ENCODE assay signal across 8 mouse cellular contexts in genomic region chr2:28839501-28840221, GRCm38 (mm10). TPM values are rescaled to one million over a fixed set of nuclear protein-coding genes. Genes with fewer than 3 reads are reported as not detected.
A peak's percentile ranks its signal among the peaks of the same experiment; 100 is the strongest.
DNase-seq lines count a peak whose midpoint lies in the region; ATAC-seq lines count a peak whose summit lies in the region.

No protein-coding gene starts in this region.

- under 1% methylated on average over 53 of the region's 53 CpGs for WGBS in midbrain, embryonic 11.5 days

- peak; percentile 8 for DNase-seq in retina, adult 2 months (ENCODE audit: low read depth, low spot score)
- no peak for DNase-seq in retina, postnatal 1 day
- peak; percentile 8 for DNase-seq in gastrocnemius, postnatal 14 days
- peak; percentile 16 for DNase-seq in kidney, postnatal 14 days
- DNase-seq in midbrain, embryonic 11.5 days (ENCODE audit: low spot score, missing footprints), result no peak
- DNase-seq in cerebellum, adult 9-11 months, result no peak
- DNase-seq in right cerebral cortex, postnatal 10 days (ENCODE audit: low spot score in 2 of 2), result no peak

- intact Hi-C loops in gastrocnemius, postnatal 14 days (cut with DNase I; ENCODE audit: low total_unique reads), result no loop called here

- H3K9ac ChIP-seq in midbrain, embryonic 11.5 days (ENCODE audit: low read length), result peak overlapping the region; percentile 82

- H3K9me3 ChIP-seq in midbrain, embryonic 11.5 days (ENCODE audit: control insufficient read depth, low read length), result no peaks in the 10 kb centered on the region

- peak overlapping the region; percentile 39; the same call in 1 of the 2 replicates for H3K27ac ChIP-seq in brown adipose tissue, adult 24 weeks (replicated peaks; ENCODE audit: low read depth, low read length)
- peak overlapping the region; percentile 52 for H3K27ac ChIP-seq in midbrain, embryonic 11.5 days (ENCODE audit: low read depth, low read length)

- H3K36me3 ChIP-seq in midbrain, embryonic 11.5 days (ENCODE audit: control insufficient read depth, insufficient read depth, low read length), result peaks cover 5% of the 10 kb centered on the region

- ATAC-seq in midbrain, embryonic 11.5 days (ENCODE audit: low FRiP score), result peak; percentile 73

- no peaks in the 10 kb centered on the region; the same call in 1 of the 2 replicates for H3K4me1 ChIP-seq in brown adipose tissue, adult 24 weeks (ENCODE audit: control insufficient read depth, insufficient read depth, insufficient read length, low read length)
- peaks cover 18% of the 10 kb centered on the region for H3K4me1 ChIP-seq in midbrain, embryonic 11.5 days (ENCODE audit: control insufficient read depth, insufficient read depth, low read length)

- no peaks in the 10 kb centered on the region for H3K27me3 ChIP-seq in midbrain, embryonic 11.5 days (ENCODE audit: control insufficient read depth, insufficient read depth, low read length)

- H3K4me2 ChIP-seq in midbrain, embryonic 11.5 days, result peak overlapping the region; percentile 81

- H3K4me3 ChIP-seq in brown adipose tissue, adult 24 weeks (ENCODE audit: insufficient read depth, low read depth, low read length), result peak overlapping the region; percentile 83
- H3K4me3 ChIP-seq in midbrain, embryonic 11.5 days (ENCODE audit: low read depth, low read length), result peak overlapping the region; percentile 73

RNA-seq across cellular contexts. Expression of gene Gtf3c4, which starts 0.5 kb away (rescaled TPM):
- 5.3 and 5.9 TPM in 2 replicates for polyA plus RNA-seq in brown adipose tissue, adult 24 weeks (2012; ENCODE audit: insufficient read depth, insufficient read length, missing spikeins)
- 10 to 100 TPM; 12.9 to 13.7 TPM for total RNA-seq in gastrocnemius, postnatal 14 days (2021)
- polyA plus RNA-seq in midbrain, embryonic 11.5 days (2014; fragmentation: Nextera tagmentation; extraction: Ambion mirVana), result 32.2 and 34.3 TPM in 2 replicates

RNA-seq across cellular contexts. Expression of gene Ddx31, which starts 0.5 kb away (rescaled TPM):
- 0.71 and 3.3 TPM in 2 replicates for polyA plus RNA-seq in brown adipose tissue, adult 24 weeks (2012; ENCODE audit: insufficient read depth, insufficient read length, missing spikeins)
- total RNA-seq in gastrocnemius, postnatal 14 days (2021), result 1 to 10 TPM; 2.7 to 4.5 TPM
- 18.8 and 20.7 TPM in 2 replicates for polyA plus RNA-seq in midbrain, embryonic 11.5 days (2014; fragmentation: Nextera tagmentation; extraction: Ambion mirVana)

Comparison
In these comparisons a context has a peak if more than half of its experiments do, and no peak if none do; other contexts are left out.
1. DNase-seq: peak in retina, adult 2 months (single experiment), gastrocnemius, postnatal 14 days (single experiment) and kidney, postnatal 14 days (single experiment); none in retina, postnatal 1 day (single experiment), midbrain, embryonic 11.5 days (single experiment), cerebellum, adult 9-11 months (single experiment) and right cerebral cortex, postnatal 10 days (0 of 2).